8 mouse cellular contexts compared by ENCODE assay signal in the genomic region with DNA sequence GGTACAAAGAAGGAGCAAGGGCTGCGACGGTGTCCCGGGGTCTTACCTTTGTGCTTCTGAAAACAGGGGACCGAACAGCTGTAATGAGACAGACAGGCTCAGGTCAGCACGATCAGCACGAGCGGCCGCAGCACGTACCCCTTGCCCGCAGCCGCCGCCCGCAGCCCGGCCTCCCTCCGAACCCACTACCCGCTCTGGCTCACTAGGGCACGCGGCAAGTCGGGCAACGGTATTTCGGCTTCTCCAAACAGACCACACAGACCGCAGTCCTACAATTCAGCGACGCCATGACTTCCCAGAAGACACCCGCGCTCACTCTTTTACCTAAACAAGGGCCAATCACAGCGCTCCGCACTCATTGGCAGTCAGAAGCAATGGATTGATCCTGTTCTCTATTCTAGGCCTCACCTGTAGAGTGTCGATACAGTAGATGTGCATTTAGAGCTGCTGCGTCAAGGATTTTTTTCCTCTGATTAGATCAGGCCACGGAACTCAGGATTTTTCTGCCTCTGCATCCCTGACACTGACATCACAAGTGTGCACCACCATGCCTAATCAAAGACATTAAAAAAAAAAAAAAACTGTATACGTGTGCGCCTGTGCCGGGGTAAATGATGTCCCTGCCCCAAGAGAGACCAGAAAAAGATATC. TPM values are rescaled to one million over a fixed set of nuclear protein-coding genes. Genes with fewer than 3 reads are reported as not detected.
DNase-seq lines count a peak whose midpoint lies in the region; ATAC-seq lines count a peak whose summit lies in the region.

A gene (minus strand): TSS at position 314 of the 650 bp plus-strand sequence.

- no peaks in the 10 kb centered on the region for H3K27me3 ChIP-seq in hindbrain, embryonic 13.5 days

- H3K4me2 ChIP-seq in hindbrain, embryonic 13.5 days, result peak within 1 kb of the TSS; percentile 83

- H3K9me3 ChIP-seq in hindbrain, embryonic 13.5 days, result no peaks in the 10 kb centered on the region

- ATAC-seq in hindbrain, embryonic 13.5 days (ENCODE audit: low FRiP score), result peak; percentile 90

- peaks cover 28% of the 10 kb centered on the region for H3K36me3 ChIP-seq in hindbrain, embryonic 13.5 days

- 3% methylated on average over 34 of the region's 34 CpGs for WGBS in hindbrain, embryonic 13.5 days

- H3K4me3 ChIP-seq in hindbrain, embryonic 13.5 days, result peak within 1 kb of the TSS; percentile 79

- peak within 1 kb of the TSS; percentile 49 for H3K27ac ChIP-seq in hindbrain, embryonic 13.5 days

- peak within 1 kb of the TSS; percentile 85 for H3K9ac ChIP-seq in hindbrain, embryonic 13.5 days

- peak; percentile 92 for DNase-seq in NIH3T3 (ENCODE audit: low read depth)
- DNase-seq in cerebellum, postnatal 10 days, result peak; percentile 87 to 90
- peak; percentile 76 to 84 for DNase-seq in frontal cortex, postnatal 14 days (ENCODE audit: low spot score in 2 of 2)
- DNase-seq in layer of hippocampus, postnatal 25 days (ENCODE audit: extremely low spot score in 1 of 2, low spot score in 1 of 2), result peak; percentile 60 to 80
- DNase-seq in lung, postnatal 25 days (ENCODE audit: low spot score), result peak; percentile 89
- DNase-seq in retina, embryonic 14.5 days (ENCODE audit: low spot score), result peak; percentile 95
- peak; percentile 79 for DNase-seq in thymus, postnatal 4 days

- H3K4me1 ChIP-seq in hindbrain, embryonic 13.5 days (replicated peaks), result peaks cover 32% of the 10 kb centered on the region

RNA-seq across cellular contexts. Expression of the gene that starts here (rescaled TPM):
- 64.0 and 69.1 TPM in 2 replicates for polyA plus RNA-seq in hindbrain, embryonic 13.5 days (2015; fragmentation: Nextera tagmentation; extraction: Ambion mirVana)
- 10 to 100 TPM; 28.1 to 31.0 TPM for total RNA-seq in layer of hippocampus, postnatal 25 days (2021)

Comparison
In these comparisons a context has a peak if more than half of its experiments do, and no peak if none do; other contexts are left out.
1. Peak in every context shown above with its lines: DNase-seq, ATAC-seq, H3K4me3 ChIP-seq and H3K27ac ChIP-seq.